Mouse (Mus musculus) small intestine, adult 2 months (tissue): ENCODE results near the gene Nt5e.

ENCODE experiments used
- CTCF ChIP-seq: fragments of 200-500 bp; IDR thresholded peaks from 2 replicates; pipeline ENCODE4 v1.5.1; 2012; ENCODE audit warnings: low read depth, mild to moderate bottlenecking, control low read depth, inconsistent platforms, low read length, moderate library complexity, mixed read lengths; ENCODE audit not compliant: insufficient replicate concordance, insufficient read length; ENCODE audit errors: extremely low read depth
- POLR2A ChIP-seq: fragments of 200-500 bp; IDR thresholded peaks from 2 replicates; pipeline ENCODE4 v1.6.1; 2012; ENCODE audit warnings: low read depth, mild to moderate bottlenecking, control low read depth, inconsistent platforms, low read length, moderate library complexity

GRCm38 (mm10) chr9:88404515-88404914 lies 77.5 kb downstream of the Nt5e start:
- no peak for TF ChIP-seq CTCF
- no peak for TF ChIP-seq POLR2A
